Mouse (Mus musculus) myocyte (in vitro differentiated cells): ENCODE measurements at regions not wholly inside any gene's neighbourhood (a gene's known extent, or its start where the extent isn't known, plus 50 kb on each side); places are given as distances from the start of the nearest gene placed in this dataset.

Experiments
- CEBPB ChIP-seq: IDR thresholded peaks from 2 replicates; pipeline ENCODE4 v1.6.1; 2011; ENCODE audit warnings: mild to moderate bottlenecking, moderate library complexity; ENCODE audit not compliant: poor library complexity, insufficient read depth, severe bottlenecking
- E2F4 ChIP-seq: IDR thresholded peaks from one replicate; pipeline ENCODE4 v1.6.1; 2011; ENCODE audit warnings: mild to moderate bottlenecking, control low read depth, moderate library complexity; ENCODE audit not compliant: insufficient read depth
- MAX ChIP-seq: IDR thresholded peaks from one replicate; pipeline ENCODE4 v1.6.1; 2011; ENCODE audit warnings: low read depth, mild to moderate bottlenecking, control low read depth
- MYOD1 ChIP-seq, 3 experiments: IDR thresholded peaks; one replicate each; pipeline ENCODE4 v1.6.1; 2011; ENCODE audit warnings: control low read depth in 2 of 3, low read depth in 2 of 3, mild to moderate bottlenecking in 2 of 3, moderate library complexity in 1 of 3; ENCODE audit not compliant: insufficient read length in 2 of 3, control insufficient read depth in 1 of 3
- MYOG ChIP-seq, 3 experiments: IDR thresholded peaks; one replicate each; pipeline ENCODE4 v1.6.1; 2011; ENCODE audit warnings: control low read depth in 2 of 3, low read depth in 2 of 3, mild to moderate bottlenecking in 2 of 3; ENCODE audit not compliant: insufficient read length in 2 of 3, control insufficient read depth in 1 of 3, insufficient read depth in 1 of 3
- POLR2A ChIP-seq: IDR thresholded peaks from one replicate; pipeline ENCODE4 v1.6.1; 2011; ENCODE audit warnings: low read depth, mild to moderate bottlenecking, control low read depth, moderate library complexity; ENCODE audit not compliant: insufficient read length
- POLR2AphosphoS2 ChIP-seq: IDR thresholded peaks from one replicate; pipeline ENCODE4 v1.6.1; 2011; ENCODE audit warnings: low read depth, control low read depth; ENCODE audit not compliant: insufficient read length
- REST ChIP-seq: IDR thresholded peaks from one replicate; pipeline ENCODE4 v1.6.1; 2011; ENCODE audit warnings: mild to moderate bottlenecking, control low read depth, moderate library complexity; ENCODE audit not compliant: insufficient read depth, insufficient read length
- TCF12 ChIP-seq: IDR thresholded peaks from one replicate; pipeline ENCODE4 v1.6.1; 2011; ENCODE audit warnings: mild to moderate bottlenecking, control low read depth; ENCODE audit not compliant: poor library complexity, insufficient read depth, severe bottlenecking
- TCF3 ChIP-seq: IDR thresholded peaks from one replicate; pipeline ENCODE4 v1.6.1; 2011; ENCODE audit warnings: low read depth, control low read depth; ENCODE audit not compliant: insufficient read length

- TF ChIP-seq REST (no peak), E2F4 (no peak), POLR2A (no peak), CEBPB (no peak), MYOG (IDR thresholded peaks at IDR 0.05; ENCODE audit: control insufficient read depth in 1 of 3, insufficient read depth in 1 of 3, insufficient read length in 2 of 3, low read depth in 2 of 3) (no peak), MYOD1 (IDR thresholded peaks at IDR 0.05; ENCODE audit: control insufficient read depth in 1 of 3, insufficient read length in 2 of 3, low read depth in 2 of 3) (no peak), MAX (no peak), POLR2AphosphoS2 (no peak), TCF12 (no peak), TCF3 (no peak)
These were observed 105.5 kb downstream of the Gm826 start for GRCm38 (mm10) chr2:160228331-160229035.
